Mouse (Mus musculus): ENCODE measurements at regions not wholly inside any gene's neighbourhood (a gene's known extent, or its start where the extent isn't known, plus 50 kb on each side); places are given as distances from the start of the nearest gene placed in this dataset.

DNA sequence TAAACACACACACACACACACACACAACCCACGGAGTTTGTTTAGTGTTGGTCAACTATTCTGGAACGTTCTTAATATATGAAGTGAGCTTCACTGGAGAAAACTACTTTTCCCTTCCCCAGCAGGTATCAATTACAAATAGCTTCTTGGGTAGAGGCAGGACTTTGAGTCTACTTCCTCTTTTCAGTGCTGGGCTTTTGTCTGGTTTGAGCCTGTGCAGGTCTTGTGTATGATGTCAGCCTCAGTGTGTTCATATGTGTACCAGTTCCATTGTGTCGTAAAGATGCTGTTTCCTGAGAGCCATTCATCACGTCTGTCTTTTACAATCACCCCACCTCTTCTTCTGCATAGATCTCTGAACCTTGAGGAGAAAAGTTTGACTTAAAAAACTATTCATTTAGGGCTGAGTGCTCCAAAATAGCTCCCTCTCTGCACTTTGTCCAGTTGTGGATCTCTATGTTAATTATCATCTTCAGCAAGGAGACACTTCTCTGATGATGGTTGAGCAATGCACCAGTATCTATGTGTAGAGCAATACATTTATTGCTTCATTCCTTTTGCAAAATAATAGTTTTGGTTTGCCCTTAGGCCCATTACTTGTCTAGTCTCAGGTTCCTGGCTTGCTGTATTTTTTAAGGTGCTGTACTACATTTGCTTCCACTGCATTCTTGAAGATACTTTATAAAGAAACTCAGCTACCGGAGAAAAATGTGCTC lies 225.7 kb upstream of the Slc24a2 start:
- H3K36me3 ChIP-seq (replicated peaks; ENCODE audit: control insufficient read depth, insufficient read depth, low read depth): no peaks in the 10 kb centered on the region
- ATAC-seq (ENCODE audit: insufficient read depth) (no peak), DNase-seq (ENCODE audit: low read depth in 3 of 3, low spot score in 3 of 3) (no peak)
- no peak overlapping the region for H3K27ac ChIP-seq
- H3K4me2 ChIP-seq (ENCODE audit: low read depth): no peak overlapping the region
- TF ChIP-seq CTCF (IDR thresholded peaks at IDR 0.05; ENCODE audit: low read depth) (no peak), EP300 (IDR thresholded peaks at IDR 0.05; ENCODE audit: low read depth) (no peak)
- no peaks in the 10 kb centered on the region for H3K4me1 ChIP-seq (replicated peaks; ENCODE audit: control insufficient read depth in 2 of 2, insufficient read depth in 2 of 2, low read length in 1 of 2)
- H3K4me3 ChIP-seq (ENCODE audit: insufficient read depth in 1 of 2, low read depth in 2 of 2, low read length in 2 of 2): no peak overlapping the region
- H3K9me3 ChIP-seq (ENCODE audit: control insufficient read depth, low read length): no peaks in the 10 kb centered on the region
- H3K27me3 ChIP-seq (ENCODE audit: control insufficient read depth, insufficient read depth, low read length): no peaks in the 10 kb centered on the region
- WGBS (ENCODE audit: insufficient replicate concordance): 32% methylated on average over 5 of the region's 5 CpGs
- H3K9ac ChIP-seq (replicated peaks): no peak overlapping the region

DNA sequence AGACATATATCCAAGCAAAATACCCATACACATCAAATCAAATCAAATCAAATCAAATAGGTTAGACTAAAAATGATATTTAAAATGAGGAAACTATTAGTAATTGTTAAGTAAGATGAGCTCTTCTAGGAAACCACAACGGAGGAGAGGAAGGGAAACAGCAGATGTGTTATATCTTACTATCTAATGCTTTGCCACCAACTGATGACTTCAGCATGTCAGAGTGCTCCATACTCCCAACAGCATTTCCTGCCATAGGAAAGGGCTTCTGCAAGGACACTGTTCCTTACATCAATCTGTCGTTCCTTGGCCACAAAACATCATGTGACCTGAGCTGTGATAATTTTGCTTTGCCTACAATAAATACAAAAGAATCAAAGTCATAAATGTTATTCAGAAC lies 221.8 kb upstream of the Slc24a2 start:
- no peaks in the 10 kb centered on the region for H3K4me1 ChIP-seq (replicated peaks; ENCODE audit: control insufficient read depth in 2 of 2, insufficient read depth in 2 of 2, low read length in 1 of 2)
- no peak for DNase-seq (ENCODE audit: low read depth in 3 of 3, low spot score in 3 of 3)
- no peak overlapping the region for H3K4me2 ChIP-seq (ENCODE audit: low read depth)
- TF ChIP-seq CTCF (IDR thresholded peaks at IDR 0.05; ENCODE audit: low read depth): no peak
- no peak for TF ChIP-seq EP300 (IDR thresholded peaks at IDR 0.05; ENCODE audit: low read depth)
- H3K36me3 ChIP-seq (replicated peaks; ENCODE audit: control insufficient read depth, insufficient read depth, low read depth): no peaks in the 10 kb centered on the region
- H3K27ac ChIP-seq: no peak overlapping the region
- H3K27me3 ChIP-seq (ENCODE audit: control insufficient read depth, insufficient read depth, low read length): no peaks in the 10 kb centered on the region
- no peaks in the 10 kb centered on the region for H3K9me3 ChIP-seq (ENCODE audit: control insufficient read depth, low read length)
- ATAC-seq (ENCODE audit: insufficient read depth): no peak
- WGBS (ENCODE audit: insufficient replicate concordance): 6% methylated on average over 2 of the region's 2 CpGs
- no peak overlapping the region for H3K4me3 ChIP-seq (ENCODE audit: insufficient read depth in 1 of 2, low read depth in 2 of 2, low read length in 2 of 2)
- no peak overlapping the region for H3K9ac ChIP-seq (replicated peaks)

DNA sequence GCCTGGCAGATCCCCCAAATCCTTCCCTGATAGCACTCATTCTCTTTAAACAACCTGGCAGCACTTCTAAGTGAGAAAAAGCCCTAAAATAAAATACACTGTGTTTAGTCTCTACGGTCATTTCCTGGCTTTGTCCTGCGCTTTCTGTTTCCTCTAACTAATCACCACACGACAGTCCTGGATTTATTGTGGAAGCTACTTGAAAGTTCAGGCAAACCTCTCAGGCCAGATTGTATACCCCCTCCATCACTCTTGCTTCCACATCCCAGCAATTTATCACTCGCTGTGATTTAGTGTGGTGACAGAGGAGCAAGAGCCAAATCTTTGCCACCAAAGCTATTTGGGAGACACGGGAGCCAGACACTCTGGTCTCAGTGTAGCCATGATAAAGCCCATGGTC lies 221.0 kb upstream of the Slc24a2 start:
- TF ChIP-seq EP300 (IDR thresholded peaks at IDR 0.05; ENCODE audit: low read depth): no peak
- TF ChIP-seq CTCF (IDR thresholded peaks at IDR 0.05; ENCODE audit: low read depth): no peak
- Histone ChIP-seq H3K4me2 (ENCODE audit: low read depth) (no peak overlapping the region), H3K9me3 (ENCODE audit: control insufficient read depth, low read length) (no peaks in the 10 kb centered on the region), H3K9ac (replicated peaks) (no peak overlapping the region), H3K4me3 (ENCODE audit: insufficient read depth in 1 of 2, low read depth in 2 of 2, low read length in 2 of 2) (no peak overlapping the region), H3K27me3 (ENCODE audit: control insufficient read depth, insufficient read depth, low read length) (no peaks in the 10 kb centered on the region), H3K27ac (no peak overlapping the region), H3K36me3 (replicated peaks; ENCODE audit: control insufficient read depth, insufficient read depth, low read depth) (no peaks in the 10 kb centered on the region), H3K4me1 (replicated peaks; ENCODE audit: control insufficient read depth in 2 of 2, insufficient read depth in 2 of 2, low read length in 1 of 2) (no peaks in the 10 kb centered on the region)
- DNase-seq (ENCODE audit: low read depth in 3 of 3, low spot score in 3 of 3) (no peak), ATAC-seq (ENCODE audit: insufficient read depth) (no peak)
- 16% methylated on average over 5 of the region's 5 CpGs for WGBS (ENCODE audit: insufficient replicate concordance)

DNA sequence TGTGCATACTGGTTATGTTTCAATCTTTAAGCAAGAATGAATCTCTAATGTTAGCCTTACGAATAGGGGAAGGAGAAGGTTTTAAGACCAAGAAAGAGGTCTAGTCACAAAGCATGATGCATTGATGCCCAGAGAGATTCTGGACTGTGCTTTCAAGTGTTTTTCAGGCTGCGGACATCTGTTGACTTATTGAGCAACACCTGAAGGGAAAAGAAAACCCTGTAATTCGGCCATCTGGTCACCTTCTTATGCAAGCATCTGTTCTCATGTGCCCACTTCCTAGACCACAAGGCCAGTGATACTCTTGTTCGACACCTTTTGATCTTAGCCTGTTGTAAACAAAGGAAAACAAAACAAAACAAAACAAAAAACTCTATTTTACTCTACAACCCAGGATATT lies 218.1 kb upstream of the Slc24a2 start:
- H3K36me3 ChIP-seq (replicated peaks; ENCODE audit: control insufficient read depth, insufficient read depth, low read depth): no peaks in the 10 kb centered on the region
- H3K4me3 ChIP-seq (ENCODE audit: insufficient read depth in 1 of 2, low read depth in 2 of 2, low read length in 2 of 2): no peak overlapping the region
- no peaks in the 10 kb centered on the region for H3K27me3 ChIP-seq (ENCODE audit: control insufficient read depth, insufficient read depth, low read length)
- no peak overlapping the region for H3K27ac ChIP-seq
- no peaks in the 10 kb centered on the region for H3K9me3 ChIP-seq (ENCODE audit: control insufficient read depth, low read length)
- H3K9ac ChIP-seq (replicated peaks): no peak overlapping the region
- no peaks in the 10 kb centered on the region for H3K4me1 ChIP-seq (replicated peaks; ENCODE audit: control insufficient read depth in 2 of 2, insufficient read depth in 2 of 2, low read length in 1 of 2)
- no peak overlapping the region for H3K4me2 ChIP-seq (ENCODE audit: low read depth)
- ATAC-seq (ENCODE audit: insufficient read depth): no peak
- WGBS (ENCODE audit: insufficient replicate concordance): 53% methylated on average over 4 of the region's 4 CpGs
- DNase-seq (ENCODE audit: low read depth in 3 of 3, low spot score in 3 of 3): no peak
- TF ChIP-seq EP300 (IDR thresholded peaks at IDR 0.05; ENCODE audit: low read depth) (no peak), CTCF (IDR thresholded peaks at IDR 0.05; ENCODE audit: low read depth) (no peak)

DNA sequence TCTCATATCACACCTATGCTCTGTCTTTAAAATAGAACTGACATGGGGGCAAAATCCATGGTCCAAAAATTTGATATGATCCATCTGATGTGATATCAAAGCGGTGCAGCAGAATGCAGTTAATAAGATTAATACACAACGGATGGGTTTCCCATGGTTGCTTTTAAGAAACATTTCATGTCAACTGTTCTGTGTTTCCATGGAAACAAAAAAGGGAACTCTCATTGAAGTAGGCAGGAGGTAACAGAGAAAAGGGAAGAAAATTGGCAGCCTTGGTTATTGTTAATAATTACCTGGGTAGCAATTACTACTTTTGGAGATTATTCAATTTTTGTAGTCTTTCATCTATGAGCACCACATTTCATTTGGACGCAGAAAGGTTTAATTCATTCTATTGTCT lies 216.6 kb upstream of the Slc24a2 start:
- no peaks in the 10 kb centered on the region for H3K27me3 ChIP-seq (ENCODE audit: control insufficient read depth, insufficient read depth, low read length)
- H3K9me3 ChIP-seq (ENCODE audit: control insufficient read depth, low read length): no peaks in the 10 kb centered on the region
- 69% methylated on average over 3 of the region's 3 CpGs for WGBS (ENCODE audit: insufficient replicate concordance)
- H3K36me3 ChIP-seq (replicated peaks; ENCODE audit: control insufficient read depth, insufficient read depth, low read depth): no peaks in the 10 kb centered on the region
- no peak overlapping the region for H3K27ac ChIP-seq
- TF ChIP-seq EP300 (IDR thresholded peaks at IDR 0.05; ENCODE audit: low read depth) (no peak), CTCF (IDR thresholded peaks at IDR 0.05; ENCODE audit: low read depth) (no peak)
- DNase-seq (ENCODE audit: low read depth in 3 of 3, low spot score in 3 of 3) (no peak), ATAC-seq (ENCODE audit: insufficient read depth) (no peak)
- no peaks in the 10 kb centered on the region for H3K4me1 ChIP-seq (replicated peaks; ENCODE audit: control insufficient read depth in 2 of 2, insufficient read depth in 2 of 2, low read length in 1 of 2)
- H3K4me2 ChIP-seq (ENCODE audit: low read depth): no peak overlapping the region
- H3K9ac ChIP-seq (replicated peaks): no peak overlapping the region
- H3K4me3 ChIP-seq (ENCODE audit: insufficient read depth in 1 of 2, low read depth in 2 of 2, low read length in 2 of 2): no peak overlapping the region

Data from liver, embryonic 14.5 days (tissue).